Mouse (Mus musculus): Measurements from ENCODE around the gene Krt36. TPM values are rescaled to one million over a fixed set of nuclear protein-coding genes. Genes with fewer than 3 reads are reported as not detected.

The Krt36 gene
- polyA plus RNA-seq (2015; fragmentation: Nextera tagmentation; extraction: Ambion mirVana) = 0.14 TPM in 1 of 2 replicates, not detected in the other

DNA sequence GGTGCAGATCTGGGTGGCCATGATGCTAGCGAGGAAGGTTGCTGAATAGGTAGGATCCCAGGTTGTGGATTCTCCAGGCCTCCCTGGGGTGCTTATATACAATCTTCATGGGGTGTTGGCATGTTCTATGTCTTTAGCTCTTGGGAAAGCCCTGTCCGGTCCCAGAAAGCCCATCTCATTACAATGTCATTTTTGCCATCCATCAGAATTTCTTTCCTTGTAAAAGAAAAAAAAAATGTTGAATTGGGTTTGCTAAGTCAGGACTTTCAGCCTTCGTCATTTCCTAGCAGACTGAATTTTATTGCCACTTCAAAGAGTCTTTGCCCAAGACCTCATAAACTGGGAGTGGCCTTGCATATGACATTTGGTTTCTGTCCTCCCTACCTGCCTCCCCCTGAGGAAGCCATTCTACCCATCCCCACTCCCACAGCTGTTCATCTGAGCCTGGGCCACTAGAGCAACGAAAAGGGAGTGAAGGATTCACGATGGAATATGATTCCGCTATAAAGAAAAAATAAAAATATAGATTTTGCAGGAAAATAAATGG lies at the start of gene Krt36:
Krt36 (minus strand) TSS at position 51 of the 547 bp plus-strand sequence.
- H3K4me2 ChIP-seq (replicated peaks) = no peak within 1 kb of the TSS
- WGBS = 64% methylated on average over 6 of the region's 6 CpGs
- no peak within 1 kb of the TSS for H3K27ac ChIP-seq
- no peak for ATAC-seq (ENCODE audit: low FRiP score, low read depth)
- no peaks in the 10 kb centered on the region for H3K9me3 ChIP-seq
- no peaks in the 10 kb centered on the region for H3K4me1 ChIP-seq
- H3K27me3 ChIP-seq = no peaks in the 10 kb centered on the region
- no peak within 1 kb of the TSS for H3K4me3 ChIP-seq
- H3K36me3 ChIP-seq = no peaks in the 10 kb centered on the region
- no peak within 1 kb of the TSS for H3K9ac ChIP-seq

DNA sequence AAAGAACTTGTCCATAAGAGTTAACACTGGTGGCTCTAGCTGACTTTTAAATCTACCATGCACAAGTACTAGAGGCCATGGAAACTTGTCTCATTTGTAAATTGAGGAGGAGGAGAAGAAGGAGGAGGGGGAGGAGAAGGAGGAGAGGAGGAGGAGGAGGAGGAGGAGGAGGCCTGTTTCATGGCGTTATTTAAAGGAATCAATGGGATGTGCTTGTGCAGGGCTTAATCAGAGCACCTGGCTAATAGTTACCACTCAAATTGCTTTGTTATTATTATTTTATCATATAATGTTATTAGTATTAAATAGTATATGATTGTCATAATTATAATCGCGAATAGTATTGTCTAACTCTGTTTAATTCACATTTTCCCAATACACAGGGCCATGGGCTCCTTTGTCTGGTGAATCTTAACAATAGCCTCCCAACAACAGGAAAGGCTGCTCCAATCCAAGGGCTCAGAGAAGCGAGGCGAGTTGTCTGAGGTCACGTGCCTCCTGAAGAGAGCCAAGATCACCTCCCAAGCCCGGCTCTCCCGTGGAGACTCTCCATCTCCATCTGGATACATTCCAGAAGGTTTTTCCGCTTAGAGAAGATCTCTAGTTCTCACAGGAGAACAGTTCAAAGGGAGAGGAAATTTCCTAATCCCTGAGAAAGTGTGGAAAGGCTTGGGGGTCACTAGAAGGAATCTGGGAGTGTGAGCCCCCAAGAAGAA lies 43.3 kb upstream of the Krt36 start, which contains the start of gene Krt19:
Krt19 (minus strand) TSS at position 51 of the 716 bp plus-strand sequence.
- peaks cover 37% of the 10 kb centered on the region for H3K27me3 ChIP-seq
- ATAC-seq (ENCODE audit: low FRiP score, low read depth) = no peak
- H3K4me3 ChIP-seq = no peak within 1 kb of the TSS
- WGBS = 53% methylated on average over 9 of the region's 9 CpGs
- H3K36me3 ChIP-seq = no peaks in the 10 kb centered on the region
- H3K9me3 ChIP-seq = no peaks in the 10 kb centered on the region
- H3K27ac ChIP-seq = no peak within 1 kb of the TSS
- peaks cover 22% of the 10 kb centered on the region for H3K4me1 ChIP-seq
- H3K9ac ChIP-seq = no peak within 1 kb of the TSS
- H3K4me2 ChIP-seq (replicated peaks) = no peak within 1 kb of the TSS

DNA sequence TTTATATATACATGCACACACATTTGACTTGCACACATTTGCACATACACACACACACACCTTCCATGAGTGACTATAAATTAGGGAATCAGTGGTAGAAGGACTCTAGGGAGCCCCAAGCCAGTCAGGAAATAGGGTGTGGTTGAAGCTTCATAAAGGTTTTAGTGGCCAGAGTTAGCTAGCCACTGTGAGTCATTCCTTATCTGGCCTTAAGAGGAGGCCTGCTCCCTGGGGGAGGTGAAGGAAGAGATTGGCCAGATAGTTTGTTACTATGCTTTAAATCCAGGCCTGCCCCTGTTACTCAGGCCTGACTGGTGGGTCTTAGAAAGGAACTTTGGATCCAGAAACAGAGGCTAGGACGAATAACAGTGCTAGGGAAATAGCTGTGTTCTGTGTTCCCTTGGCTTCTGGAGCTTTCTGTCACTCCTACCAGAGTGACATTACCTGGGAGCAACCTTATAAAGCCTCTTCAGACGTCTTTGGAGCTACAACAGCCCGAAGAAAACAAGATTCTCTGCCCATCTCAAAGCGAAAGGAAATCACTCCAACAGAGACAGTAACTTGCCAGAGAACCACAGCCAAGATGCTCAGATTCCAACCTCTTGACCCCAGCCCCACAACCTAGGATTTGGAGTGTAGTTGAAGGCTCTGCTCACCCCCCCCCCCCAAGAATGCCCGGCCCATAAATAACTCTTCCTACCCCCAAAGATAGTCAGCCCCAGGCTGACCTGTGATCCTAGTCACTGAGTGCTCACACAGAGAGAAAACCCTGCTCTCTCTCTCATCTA lies 42.3 kb upstream of the Krt36 start:
- no peaks in the 10 kb centered on the region for H3K36me3 ChIP-seq
- H3K4me2 ChIP-seq (replicated peaks) = no peak overlapping the region
- H3K4me3 ChIP-seq = no peak overlapping the region
- H3K4me1 ChIP-seq = peaks cover 22% of the 10 kb centered on the region
- no peak overlapping the region for H3K27ac ChIP-seq
- H3K27me3 ChIP-seq = peaks cover 41% of the 10 kb centered on the region
- no peak for ATAC-seq (ENCODE audit: low FRiP score, low read depth)
- H3K9ac ChIP-seq = no peak overlapping the region
- WGBS = 48% methylated on average over 5 of the region's 5 CpGs
- no peaks in the 10 kb centered on the region for H3K9me3 ChIP-seq

DNA sequence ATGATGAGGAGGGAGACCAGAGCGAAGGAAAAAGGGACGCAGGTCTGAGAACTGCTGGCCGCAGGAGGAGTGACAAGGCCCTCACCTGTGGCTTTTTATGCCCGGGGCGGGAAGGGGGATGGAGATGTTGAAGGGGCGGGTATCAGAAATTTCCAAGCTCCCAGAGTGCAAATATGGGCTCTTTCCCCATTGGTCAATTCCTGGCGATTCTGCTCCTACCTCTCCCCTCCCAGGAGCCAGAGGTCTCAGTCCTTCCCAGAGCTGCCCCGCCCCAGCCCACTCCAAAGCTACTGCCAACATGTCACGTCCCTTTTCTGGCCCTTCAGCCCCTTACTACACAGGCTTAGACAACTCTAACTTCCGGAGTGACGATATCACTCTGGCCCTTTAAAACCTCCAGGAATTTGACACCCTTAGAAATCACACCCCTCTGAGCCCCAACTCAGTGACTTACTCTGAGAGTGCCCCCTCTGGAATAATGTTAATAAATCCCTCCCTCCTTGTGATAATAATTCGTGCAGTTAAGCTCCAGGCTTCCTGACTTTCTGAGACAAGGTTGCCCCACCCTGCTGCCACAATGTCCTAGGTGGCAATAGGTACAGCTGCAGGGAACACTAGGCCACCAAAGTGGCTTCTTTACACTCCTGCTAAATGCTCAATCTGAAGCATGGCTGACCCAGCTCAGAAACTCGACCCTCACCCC lies 40.6 kb upstream of the Krt36 start:
- Histone ChIP-seq H3K4me2 (replicated peaks) (peak overlapping the region; percentile 63), H3K4me3 (peak overlapping the region; percentile 34), H3K9me3 (no peaks in the 10 kb centered on the region), H3K36me3 (no peaks in the 10 kb centered on the region), H3K27me3 (peaks cover 44% of the 10 kb centered on the region), H3K4me1 (peaks cover 22% of the 10 kb centered on the region), H3K27ac (no peak overlapping the region), H3K9ac (peak overlapping the region; percentile 39; the same call in 1 of the 2 replicates)
- WGBS = 3% methylated on average over 13 of the region's 13 CpGs
- no peak for ATAC-seq (ENCODE audit: low FRiP score, low read depth)

DNA sequence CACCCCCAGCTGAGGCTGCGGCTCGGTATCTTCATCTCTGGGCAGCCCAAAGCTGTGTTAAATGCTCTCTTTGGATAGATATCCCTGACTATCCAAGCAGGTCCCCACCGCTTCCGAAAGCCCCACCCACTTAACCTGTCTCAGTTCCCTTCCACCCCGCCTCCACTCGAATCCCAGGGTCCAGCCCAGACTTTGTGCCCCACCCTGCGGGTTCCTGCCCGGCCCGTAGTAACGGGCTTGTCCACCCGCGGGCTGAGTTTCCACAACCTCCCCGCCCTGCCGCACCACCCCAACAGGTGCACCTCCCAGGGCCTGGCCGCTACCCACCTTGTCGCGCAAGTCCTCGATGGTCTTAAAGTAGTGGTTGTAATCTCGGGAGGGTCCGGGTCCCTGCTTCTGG lies 39.7 kb upstream of the Krt36 start:
- WGBS = 3% methylated on average over 20 of the region's 20 CpGs
- Histone ChIP-seq H3K4me2 (replicated peaks) (peak overlapping the region; percentile 63), H3K9ac (no peak overlapping the region), H3K4me3 (peak overlapping the region; percentile 34), H3K4me1 (peaks cover 22% of the 10 kb centered on the region), H3K36me3 (no peaks in the 10 kb centered on the region), H3K9me3 (no peaks in the 10 kb centered on the region), H3K27ac (no peak overlapping the region), H3K27me3 (peaks cover 44% of the 10 kb centered on the region)
- no peak for ATAC-seq (ENCODE audit: low FRiP score, low read depth)

DNA sequence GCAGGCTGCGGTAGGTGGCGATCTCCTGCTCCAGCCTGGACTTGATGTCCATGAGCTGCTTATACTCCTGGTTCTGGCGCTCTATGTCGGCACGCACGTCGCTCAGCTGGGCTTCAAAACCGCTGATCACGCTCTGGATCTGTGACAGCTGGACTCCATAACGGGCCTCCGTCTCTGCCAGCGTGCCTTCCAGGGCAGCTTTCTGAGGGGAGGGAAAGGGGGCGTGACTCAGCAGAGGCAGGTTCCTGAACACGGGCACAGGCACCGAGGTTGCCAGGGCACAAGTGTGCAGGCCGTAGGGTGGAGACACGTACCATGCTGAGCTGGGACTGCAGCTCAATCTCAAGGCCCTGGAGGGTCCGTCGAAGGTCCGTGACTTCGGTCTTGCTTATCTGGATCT lies 35.5 kb upstream of the Krt36 start:
- Histone ChIP-seq H3K4me1 (peaks cover 43% of the 10 kb centered on the region), H3K27me3 (peaks cover 29% of the 10 kb centered on the region), H3K27ac (no peak overlapping the region), H3K9me3 (no peaks in the 10 kb centered on the region), H3K4me2 (replicated peaks) (no peak overlapping the region), H3K4me3 (no peak overlapping the region), H3K36me3 (no peaks in the 10 kb centered on the region), H3K9ac (no peak overlapping the region)
- ATAC-seq (ENCODE audit: low FRiP score, low read depth) = no peak
- 72% methylated on average over 21 of the region's 21 CpGs for WGBS

DNA sequence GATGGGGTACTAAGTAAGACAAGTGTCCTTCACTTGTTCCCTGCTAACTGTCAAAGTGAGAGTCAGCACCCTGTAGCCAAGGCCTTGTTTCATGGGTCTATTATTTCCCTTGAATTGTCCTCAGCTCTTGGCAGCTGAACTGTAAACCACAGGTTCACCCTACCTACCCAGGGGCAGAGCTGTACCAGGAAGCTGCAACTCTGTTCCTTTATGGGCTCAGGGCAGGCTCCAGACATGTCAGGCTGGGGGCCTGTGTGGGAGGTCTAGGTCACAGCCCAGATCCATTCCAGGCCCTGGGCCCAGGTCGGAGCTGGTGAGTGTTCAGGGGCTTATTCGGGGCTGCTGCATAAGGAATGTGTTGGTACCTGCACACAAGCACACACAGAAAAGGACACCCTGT lies 34.0 kb upstream of the Krt36 start:
- WGBS = 36% methylated on average over 2 of the region's 2 CpGs
- Histone ChIP-seq H3K9ac (no peak overlapping the region), H3K4me3 (no peak overlapping the region), H3K36me3 (no peaks in the 10 kb centered on the region), H3K4me2 (replicated peaks) (no peak overlapping the region), H3K4me1 (peaks cover 33% of the 10 kb centered on the region), H3K27me3 (peaks cover 13% of the 10 kb centered on the region), H3K27ac (no peak overlapping the region), H3K9me3 (no peaks in the 10 kb centered on the region)
- ATAC-seq (ENCODE audit: low FRiP score, low read depth) = no peak

DNA sequence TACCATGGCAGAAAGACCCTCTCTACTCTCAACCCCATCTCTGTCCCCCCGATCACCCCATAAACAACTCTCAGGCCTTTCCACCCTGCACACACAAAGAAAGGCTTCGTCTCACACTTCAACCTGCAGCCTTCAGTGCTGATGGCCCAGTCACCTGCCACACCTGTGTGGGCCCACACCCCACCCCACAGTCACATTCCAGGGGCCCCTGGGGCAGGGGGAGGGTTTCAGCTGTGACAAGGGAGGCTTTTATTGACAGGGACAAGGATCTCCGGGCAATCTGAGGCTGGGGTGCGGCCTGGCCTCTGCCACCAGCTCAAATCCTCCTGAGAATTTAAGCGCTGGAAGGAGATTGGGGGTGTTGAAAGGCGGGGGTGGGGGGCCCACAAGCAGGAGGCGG lies 33.4 kb upstream of the Krt36 start:
- Histone ChIP-seq H3K36me3 (no peaks in the 10 kb centered on the region), H3K27ac (no peak overlapping the region; the same call in 1 of the 2 replicates), H3K9ac (no peak overlapping the region), H3K27me3 (peaks cover 7% of the 10 kb centered on the region), H3K4me3 (no peak overlapping the region), H3K9me3 (no peaks in the 10 kb centered on the region), H3K4me2 (replicated peaks) (no peak overlapping the region), H3K4me1 (peaks cover 33% of the 10 kb centered on the region)
- WGBS = 47% methylated on average over 7 of the region's 7 CpGs
- no peak for ATAC-seq (ENCODE audit: low FRiP score, low read depth)

DNA sequence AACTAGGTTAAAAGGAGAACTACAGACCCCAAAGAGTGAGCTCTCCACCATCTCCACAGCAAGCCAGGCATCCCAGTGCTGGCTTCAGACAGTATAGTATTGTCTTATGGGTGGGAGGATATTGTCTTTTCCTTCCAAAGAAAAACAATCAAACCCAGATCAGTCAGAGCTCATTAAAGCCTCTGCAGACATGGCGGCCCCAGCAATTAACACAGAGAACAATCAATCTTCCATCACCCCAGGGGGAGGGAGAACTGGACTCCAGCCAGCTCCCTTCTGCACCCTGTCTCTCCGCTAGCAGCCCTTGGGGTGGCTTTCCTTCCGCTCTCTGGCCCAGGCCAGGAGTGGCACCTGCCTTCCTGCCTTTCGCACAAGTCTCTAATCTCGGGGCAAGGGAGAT lies 32.3 kb upstream of the Krt36 start:
- Histone ChIP-seq H3K4me1 (peaks cover 33% of the 10 kb centered on the region), H3K27ac (no peak overlapping the region), H3K4me2 (replicated peaks) (no peak overlapping the region), H3K36me3 (no peaks in the 10 kb centered on the region), H3K9ac (no peak overlapping the region), H3K4me3 (no peak overlapping the region), H3K9me3 (no peaks in the 10 kb centered on the region), H3K27me3 (0 out of 2 replicates have a peak, but pooled peaks cover 2% of the 10 kb centered on the region)
- WGBS = 25% methylated on average over 5 of the region's 5 CpGs
- no peak for ATAC-seq (ENCODE audit: low FRiP score, low read depth)

DNA sequence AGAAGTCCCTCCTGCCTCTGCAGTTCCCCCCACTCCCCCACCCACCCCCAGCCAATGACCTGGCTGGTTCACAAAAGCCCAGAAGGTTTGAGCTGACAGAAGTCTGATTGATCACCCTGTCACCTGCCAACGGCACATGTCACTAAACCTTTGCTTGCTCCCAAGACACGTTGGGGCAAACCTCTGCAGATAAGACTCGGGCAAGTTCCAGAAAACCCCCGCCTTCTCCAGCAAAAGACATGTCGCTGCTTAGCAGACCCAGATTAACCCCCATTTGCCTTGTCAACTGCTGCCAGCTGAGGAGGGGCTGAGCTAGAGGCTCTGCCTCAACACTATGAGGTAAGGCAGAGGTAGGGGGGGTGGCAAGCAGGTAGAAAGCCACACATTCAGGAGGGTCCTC lies 31.1 kb upstream of the Krt36 start:
- H3K9me3 ChIP-seq = no peaks in the 10 kb centered on the region
- H3K4me2 ChIP-seq (replicated peaks) = no peak overlapping the region
- ATAC-seq (ENCODE audit: low FRiP score, low read depth) = no peak
- no peak overlapping the region for H3K27ac ChIP-seq
- no peak overlapping the region for H3K9ac ChIP-seq
- 13% methylated on average over 5 of the region's 5 CpGs for WGBS
- 0 out of 2 replicates have a peak, but pooled peaks cover 2% of the 10 kb centered on the region for H3K27me3 ChIP-seq
- H3K36me3 ChIP-seq = no peaks in the 10 kb centered on the region
- no peak overlapping the region for H3K4me3 ChIP-seq
- H3K4me1 ChIP-seq = peaks cover 33% of the 10 kb centered on the region

DNA sequence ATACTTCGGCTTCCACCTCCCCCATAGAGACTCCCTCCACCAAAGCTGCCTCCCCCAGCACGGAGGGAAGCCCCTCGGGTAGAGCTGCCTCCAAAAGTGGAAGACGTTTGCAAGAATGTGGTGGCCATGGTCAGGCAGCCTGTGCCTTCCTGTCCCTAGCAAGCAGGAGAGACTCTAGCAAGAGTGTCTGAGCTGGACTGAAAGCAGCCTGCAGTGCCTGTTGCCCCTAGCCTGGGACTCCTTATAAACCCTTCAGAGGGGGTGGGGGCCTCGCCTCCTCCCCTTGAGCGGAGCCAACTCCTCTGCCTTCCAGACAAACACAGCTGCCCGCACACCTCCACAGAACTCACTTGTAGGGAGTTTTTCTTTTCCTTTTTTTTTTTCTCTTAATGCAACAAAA lies 30.3 kb upstream of the Krt36 start, which contains the start of gene Krt15:
Krt15 (minus strand) TSS at position 198 of the 400 bp plus-strand sequence.
- Histone ChIP-seq H3K36me3 (no peaks in the 10 kb centered on the region), H3K27me3 (no peaks in the 10 kb centered on the region), H3K27ac (no peak within 1 kb of the TSS), H3K4me3 (peak within 1 kb of the TSS; percentile 17), H3K4me2 (replicated peaks) (peak within 1 kb of the TSS; percentile 30), H3K4me1 (peaks cover 33% of the 10 kb centered on the region), H3K9ac (no peak within 1 kb of the TSS), H3K9me3 (no peaks in the 10 kb centered on the region)
- WGBS = 51% methylated on average over 7 of the region's 7 CpGs
- no peak for ATAC-seq (ENCODE audit: low FRiP score, low read depth)

DNA sequence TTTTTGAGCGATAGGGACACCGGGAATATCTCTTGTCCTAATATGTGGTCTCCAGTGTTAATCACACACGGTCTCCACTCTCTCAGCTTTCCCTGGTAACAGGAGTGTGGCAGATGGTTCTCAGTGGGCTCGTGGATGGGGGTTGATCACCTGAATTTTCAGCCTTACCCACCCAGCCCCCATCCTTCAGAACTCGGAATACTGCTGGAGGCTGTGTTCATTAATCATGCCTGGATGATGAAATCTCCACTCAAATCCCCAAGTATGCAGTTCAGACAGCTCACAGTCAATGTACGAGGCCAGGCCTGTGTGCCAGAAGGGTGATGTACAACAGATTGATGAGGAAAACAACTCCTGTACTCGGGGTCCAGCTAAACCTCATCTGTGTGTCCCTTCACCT lies 19.5 kb upstream of the Krt36 start:
- Histone ChIP-seq H3K4me1 (no peaks in the 10 kb centered on the region), H3K27me3 (no peaks in the 10 kb centered on the region), H3K4me3 (no peak overlapping the region), H3K36me3 (no peaks in the 10 kb centered on the region), H3K9me3 (no peaks in the 10 kb centered on the region), H3K9ac (no peak overlapping the region), H3K4me2 (replicated peaks) (no peak overlapping the region), H3K27ac (no peak overlapping the region)
- ATAC-seq (ENCODE audit: low FRiP score, low read depth) = no peak
- WGBS = 63% methylated on average over 7 of the region's 7 CpGs

Data from limb, embryonic 13.5 days (tissue).